Mouse (Mus musculus): ENCODE data around the gene Gm47189. TPM values are rescaled to one million over a fixed set of nuclear protein-coding genes. Genes with fewer than 3 reads are reported as not detected.
"Not testable (repeated sequence)": the region's sequence is repeated elsewhere in the genome, so short reads cannot be mapped to it uniquely, and the experiment has no call there.

Gene Gm47189
- polyA plus RNA-seq (2012; ENCODE audit: insufficient read depth, insufficient read length, missing spikeins): not detected in 2 replicates

GRCm38 (mm10) chr14:41772341-41772740 lies at the start of gene Gm47189:
TSS of gene Gm47189 (minus strand) at chr14:41772441.
- H3K4me3 ChIP-seq (ENCODE audit: insufficient read depth, low read length); H3K4me1 ChIP-seq (ENCODE audit: control insufficient read depth, insufficient read depth, low read length); H3K27ac ChIP-seq (ENCODE audit: insufficient read depth, low read depth, low read length): not testable (repeated sequence)

GRCm38 (mm10) chr14:41755931-41756330 lies 16.3 kb downstream of the Gm47189 start:
- not testable (repeated sequence) for H3K4me1 ChIP-seq (ENCODE audit: control insufficient read depth, insufficient read depth, low read length); H3K27ac ChIP-seq (ENCODE audit: insufficient read depth, low read depth, low read length); H3K4me3 ChIP-seq (ENCODE audit: insufficient read depth, low read length)

GRCm38 (mm10) chr14:41750514-41750913 lies 21.7 kb downstream of the Gm47189 start, which contains the start of gene Gm7929:
TSS of gene Gm7929 (minus strand) at chr14:41750614.
- not testable (repeated sequence) for H3K27ac ChIP-seq (ENCODE audit: insufficient read depth, low read depth, low read length); H3K4me1 ChIP-seq (ENCODE audit: control insufficient read depth, insufficient read depth, low read length); H3K4me3 ChIP-seq (ENCODE audit: insufficient read depth, low read length)

GRCm38 (mm10) chr14:41723437-41723836 lies 48.8 kb downstream of the Gm47189 start:
- H3K27ac ChIP-seq (ENCODE audit: insufficient read depth, low read depth, low read length): not testable (repeated sequence)

GRCm38 (mm10) chr14:41717180-41717579 lies 55.1 kb downstream of the Gm47189 start:
- not testable (repeated sequence) for H3K27ac ChIP-seq (ENCODE audit: insufficient read depth, low read depth, low read length); H3K4me3 ChIP-seq (ENCODE audit: insufficient read depth, low read length); H3K4me1 ChIP-seq (ENCODE audit: control insufficient read depth, insufficient read depth, low read length)

More at GRCm38 (mm10) chr14:41723437-41723836, 48.8 kb downstream of the Gm47189 start:
- not testable (repeated sequence) for H3K4me3 ChIP-seq (ENCODE audit: insufficient read depth, low read length); H3K4me1 ChIP-seq (ENCODE audit: control insufficient read depth, insufficient read depth, low read length)

Other genes with a start within 250 kb of the Gm47189 start
- not detected in 2 replicates for gene Gm7970, start 216.9 kb downstream of the Gm47189 start, polyA plus RNA-seq (2012; ENCODE audit: insufficient read depth, insufficient read length, missing spikeins)
- not detected in 2 replicates for gene 1700049E17Rik2, start 199.2 kb downstream of the Gm47189 start, polyA plus RNA-seq (2012; ENCODE audit: insufficient read depth, insufficient read length, missing spikeins)
- not detected in 2 replicates for gene Gm3072, start 147.8 kb downstream of the Gm47189 start, polyA plus RNA-seq (2012; ENCODE audit: insufficient read depth, insufficient read length, missing spikeins)
- not detected in 2 replicates for gene Gm3676, start 126.0 kb downstream of the Gm47189 start, polyA plus RNA-seq (2012; ENCODE audit: insufficient read depth, insufficient read length, missing spikeins)
- not detected in 2 replicates for gene Gm8068, start 70.6 kb downstream of the Gm47189 start, polyA plus RNA-seq (2012; ENCODE audit: insufficient read depth, insufficient read length, missing spikeins)
- not detected in 2 replicates for gene Gm7929, start 21.8 kb downstream of the Gm47189 start, polyA plus RNA-seq (2012; ENCODE audit: insufficient read depth, insufficient read length, missing spikeins)
- gene Gm7980, start 134.8 kb upstream of the Gm47189 start, polyA plus RNA-seq (2012; ENCODE audit: insufficient read depth, insufficient read length, missing spikeins): not detected in 2 replicates
- gene 1700049E17Rik1, start 152.5 kb upstream of the Gm47189 start, polyA plus RNA-seq (2012; ENCODE audit: insufficient read depth, insufficient read length, missing spikeins): not detected in 2 replicates
- not detected in 2 replicates for gene 1700024B05Rik, start 171.6 kb upstream of the Gm47189 start, polyA plus RNA-seq (2012; ENCODE audit: insufficient read depth, insufficient read length, missing spikeins)
- gene Gm6401, start 195.5 kb upstream of the Gm47189 start, polyA plus RNA-seq (2012; ENCODE audit: insufficient read depth, insufficient read length, missing spikeins): not detected in 2 replicates
- gene Gm3543, start 210.9 kb upstream of the Gm47189 start, polyA plus RNA-seq (2012; ENCODE audit: insufficient read depth, insufficient read length, missing spikeins): not detected in 2 replicates